ENCODE assay signal across 17 mouse cellular contexts in the genomic region with DNA sequence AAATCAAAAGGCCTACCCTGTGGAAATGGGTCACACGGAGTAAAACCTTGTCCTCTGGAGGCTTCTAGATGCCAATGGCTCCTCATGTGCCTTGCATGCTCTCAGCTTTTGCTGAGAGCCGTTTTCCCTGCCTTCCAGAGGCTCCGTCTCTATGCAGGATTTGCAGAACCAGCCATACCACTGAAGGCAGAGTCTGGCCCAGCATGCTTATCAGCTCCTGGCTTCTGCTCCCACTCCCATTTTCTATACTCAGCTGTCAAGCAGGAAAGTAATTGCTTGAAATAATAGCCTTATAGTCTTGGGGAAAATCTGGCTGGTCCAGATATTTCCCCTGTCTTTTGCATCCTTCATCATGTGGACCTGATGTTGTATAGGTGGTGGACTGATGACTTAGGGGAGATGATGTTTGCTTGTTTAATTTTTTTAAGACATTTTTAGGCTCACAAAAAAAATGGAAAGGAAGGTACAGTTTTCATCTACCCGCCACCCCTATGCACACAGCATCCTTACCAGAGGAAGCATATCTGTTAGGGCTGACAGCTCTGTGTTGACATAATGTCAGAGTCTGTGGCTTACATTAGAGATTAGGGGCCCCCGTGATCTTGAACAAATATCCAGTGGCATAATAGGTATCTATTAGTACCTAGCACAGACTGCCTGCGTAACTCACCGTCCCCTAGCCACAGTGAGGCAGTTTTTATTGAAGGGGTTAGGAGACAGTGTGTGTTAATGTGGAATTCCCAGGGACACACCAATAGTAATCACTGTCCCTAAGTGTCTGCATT.
A peak's percentile ranks its signal among the peaks of the same experiment; 100 is the strongest.
DNase-seq lines count a peak whose midpoint lies in the region; ATAC-seq and TF ChIP-seq lines count a peak whose summit lies in the region.
"Had no signal": no experiment of that assay in that cellular context is flagged by ENCODE, and none has a peak within 500 bp of the region (broad histone marks: within the 10 kb centered on the region; RNA-seq: fewer than 3 reads in every experiment).

No protein-coding gene starts in this region.

- no peak overlapping the region for H3K4me2 ChIP-seq in hindbrain, embryonic 14.5 days (replicated peaks)
- no peak overlapping the region for H3K4me2 ChIP-seq in midbrain, embryonic 12.5 days (replicated peaks)
- no peak overlapping the region for H3K4me2 ChIP-seq in stomach, embryonic 14.5 days (replicated peaks; ENCODE audit: low read depth, low read length)
- H3K4me2 ChIP-seq in forebrain, embryonic 14.5 days (ENCODE audit: low read length): no peak overlapping the region
- H3K4me2 ChIP-seq: heart, embryonic 15.5 days; limb, embryonic 13.5 days had no signal

- DNase-seq in hindbrain, embryonic 14.5 days (ENCODE audit: low spot score): no peak
- no peak for DNase-seq in hindbrain, embryonic 10.5 days (ENCODE audit: low spot score)
- DNase-seq in adrenal gland, adult 2 months: no peak
- DNase-seq in forebrain, embryonic 14.5 days (ENCODE audit: low spot score): no peak
- DNase-seq: adrenal gland, adult 8-10 months; cerebellum, postnatal 10 days; kidney, adult 9 months; lung, postnatal 14 days; right cerebral cortex, postnatal 14 days; thymus, adult 2 months had no signal

- no peaks in the 10 kb centered on the region for H3K9me3 ChIP-seq in hindbrain, embryonic 14.5 days (ENCODE audit: control insufficient read depth, low read length)
- no peaks in the 10 kb centered on the region for H3K9me3 ChIP-seq in hindbrain, embryonic 10.5 days
- no peaks in the 10 kb centered on the region for H3K9me3 ChIP-seq in midbrain, embryonic 12.5 days
- H3K9me3 ChIP-seq in stomach, embryonic 14.5 days (ENCODE audit: control insufficient read depth, low read depth, low read length): no peaks in the 10 kb centered on the region
- no peaks in the 10 kb centered on the region for H3K9me3 ChIP-seq in forebrain, embryonic 14.5 days (replicated peaks; ENCODE audit: control insufficient read depth, low read length)
- H3K9me3 ChIP-seq: heart, embryonic 15.5 days; limb, embryonic 13.5 days had no signal

- no peak overlapping the region for H3K4me3 ChIP-seq in hindbrain, embryonic 14.5 days (replicated peaks; ENCODE audit: low read length)
- no peak overlapping the region for H3K4me3 ChIP-seq in hindbrain, embryonic 10.5 days
- no peak overlapping the region for H3K4me3 ChIP-seq in cortical plate, adult 2 months (ENCODE audit: insufficient read depth, low read length)
- H3K4me3 ChIP-seq in midbrain, embryonic 12.5 days: no peak overlapping the region
- H3K4me3 ChIP-seq in stomach, embryonic 14.5 days (ENCODE audit: low read depth, low read length): no peak overlapping the region
- H3K4me3 ChIP-seq in forebrain, embryonic 14.5 days (ENCODE audit: low read depth, low read length): no peak overlapping the region
- H3K4me3 ChIP-seq: heart, embryonic 15.5 days; left cerebral cortex, adult 2 months; limb, embryonic 13.5 days had no signal

- H3K9ac ChIP-seq in hindbrain, embryonic 14.5 days: no peak overlapping the region
- no peak overlapping the region for H3K9ac ChIP-seq in midbrain, embryonic 12.5 days (replicated peaks)
- H3K9ac ChIP-seq in stomach, embryonic 14.5 days (replicated peaks; ENCODE audit: low read depth, low read length): no peak overlapping the region
- no peak overlapping the region for H3K9ac ChIP-seq in forebrain, embryonic 14.5 days (ENCODE audit: low read length)
- H3K9ac ChIP-seq: heart, embryonic 15.5 days; limb, embryonic 13.5 days had no signal

- ATAC-seq in hindbrain, embryonic 14.5 days (ENCODE audit: low FRiP score): no peak
- no peak for ATAC-seq in midbrain, embryonic 12.5 days (ENCODE audit: low FRiP score, low read depth)
- ATAC-seq in stomach, embryonic 14.5 days (ENCODE audit: insufficient number of reproducible peaks, insufficient read depth, low FRiP score, low read depth): 0 out of 2 replicates have a peak, but pooled peaks have one; percentile 21
- ATAC-seq in forebrain, embryonic 14.5 days: no peak
- ATAC-seq: inflammation-experienced regulatory T-cells, adult 6 months had no signal

- 51% methylated on average over 7 of the region's 7 CpGs for WGBS in hindbrain, embryonic 14.5 days
- WGBS in hindbrain, embryonic 10.5 days: 74% methylated on average over 7 of the region's 7 CpGs
- WGBS in midbrain, embryonic 12.5 days: 64% methylated on average over 7 of the region's 7 CpGs
- 40% methylated on average over 7 of the region's 7 CpGs for WGBS in stomach, embryonic 14.5 days
- WGBS in forebrain, embryonic 14.5 days: 80% methylated on average over 7 of the region's 7 CpGs

- TF ChIP-seq POLR2A in cortical plate, adult 2 months (IDR thresholded peaks at IDR 0.05; ENCODE audit: extremely low read depth, insufficient read depth, low read length): no peak

- H3K4me1 ChIP-seq in hindbrain, embryonic 14.5 days (replicated peaks; ENCODE audit: control insufficient read depth, insufficient read depth, low read length): peaks cover 19% of the 10 kb centered on the region
- peaks cover 26% of the 10 kb centered on the region for H3K4me1 ChIP-seq in hindbrain, embryonic 10.5 days (replicated peaks)
- H3K4me1 ChIP-seq in cortical plate, adult 2 months (ENCODE audit: control insufficient read depth, insufficient read depth, low read length): 0 out of 2 replicates have a peak, but pooled peaks cover 2% of the 10 kb centered on the region
- H3K4me1 ChIP-seq in midbrain, embryonic 12.5 days: peaks cover 18% of the 10 kb centered on the region
- H3K4me1 ChIP-seq in stomach, embryonic 14.5 days (ENCODE audit: control insufficient read depth, insufficient read depth, low read length): peaks cover 19% of the 10 kb centered on the region; the same call in 1 of the 2 replicates
- H3K4me1 ChIP-seq in forebrain, embryonic 14.5 days (ENCODE audit: control insufficient read depth, insufficient read depth, low read length): peaks cover 7% of the 10 kb centered on the region; the same call in 1 of the 2 replicates

- H3K27me3 ChIP-seq in hindbrain, embryonic 14.5 days (ENCODE audit: control insufficient read depth, insufficient read depth, low read length): no peaks in the 10 kb centered on the region
- H3K27me3 ChIP-seq in hindbrain, embryonic 10.5 days (ENCODE audit: insufficient read depth, poor library complexity, severe bottlenecking): no peaks in the 10 kb centered on the region
- H3K27me3 ChIP-seq in midbrain, embryonic 12.5 days: peaks cover 6% of the 10 kb centered on the region; the same call in 1 of the 2 replicates
- H3K27me3 ChIP-seq in stomach, embryonic 14.5 days (ENCODE audit: control insufficient read depth, insufficient read depth, low read length): no peaks in the 10 kb centered on the region
- no peaks in the 10 kb centered on the region for H3K27me3 ChIP-seq in forebrain, embryonic 14.5 days (replicated peaks; ENCODE audit: control insufficient read depth, insufficient read depth, low read length)
- H3K27me3 ChIP-seq: limb, embryonic 13.5 days had no signal

- TF ChIP-seq CTCF in cortical plate, adult 2 months (IDR thresholded peaks at IDR 0.05; ENCODE audit: extremely low read depth, insufficient read depth, low read length): no peak

- H3K36me3 ChIP-seq in hindbrain, embryonic 14.5 days (replicated peaks; ENCODE audit: control insufficient read depth, insufficient read depth): no peaks in the 10 kb centered on the region
- no peaks in the 10 kb centered on the region for H3K36me3 ChIP-seq in hindbrain, embryonic 10.5 days
- H3K36me3 ChIP-seq in midbrain, embryonic 12.5 days: no peaks in the 10 kb centered on the region
- no peaks in the 10 kb centered on the region for H3K36me3 ChIP-seq in stomach, embryonic 14.5 days (ENCODE audit: control insufficient read depth, insufficient read depth, low read length)
- H3K36me3 ChIP-seq in forebrain, embryonic 14.5 days (ENCODE audit: control insufficient read depth, insufficient read depth, low read length): no peaks in the 10 kb centered on the region
- H3K36me3 ChIP-seq: heart, embryonic 15.5 days; limb, embryonic 13.5 days had no signal

- H3K27ac ChIP-seq in hindbrain, embryonic 14.5 days: 0 out of 2 replicates have a peak overlapping the region, but pooled peaks have one; percentile 32
- no peak overlapping the region for H3K27ac ChIP-seq in hindbrain, embryonic 10.5 days
- H3K27ac ChIP-seq in cortical plate, adult 2 months (ENCODE audit: insufficient read depth, low read length): 0 out of 2 replicates have a peak overlapping the region, but pooled peaks have one; percentile 34
- H3K27ac ChIP-seq in midbrain, embryonic 12.5 days (replicated peaks): 0 out of 2 replicates have a peak overlapping the region, but pooled peaks have one; percentile 20
- no peak overlapping the region for H3K27ac ChIP-seq in stomach, embryonic 14.5 days (ENCODE audit: low read length)
- no peak overlapping the region for H3K27ac ChIP-seq in forebrain, embryonic 14.5 days (ENCODE audit: low read depth, low read length)
- H3K27ac ChIP-seq: heart, embryonic 15.5 days; limb, embryonic 13.5 days had no signal

Comparison
In these comparisons a context has a peak if more than half of its experiments do, and no peak if none do; other contexts are left out.
1. H3K27ac ChIP-seq: peak in hindbrain, embryonic 14.5 days (single experiment), cortical plate, adult 2 months (single experiment) and midbrain, embryonic 12.5 days (single experiment); none in hindbrain, embryonic 10.5 days (single experiment), stomach, embryonic 14.5 days (single experiment) and forebrain, embryonic 14.5 days (single experiment).